Mouse (Mus musculus) right cerebral cortex, postnatal 36 days (tissue): ENCODE data around the gene Ulbp1.
"Not testable (repeated sequence)": the region's sequence is repeated elsewhere in the genome, so short reads cannot be mapped to it uniquely, and the experiment has no call there.

Source experiments
- DNase-seq, 2 experiments: peaks; one replicate each; pipeline ENCODE4 v3.0.0; 2022; ENCODE audit warnings: low spot score in 2 of 2, mixed read lengths in 1 of 2

Ulbp1 gene

GRCm38 (mm10) chr10:7473197-7473889 lies at the start of gene Ulbp1:
Ulbp1 (minus strand) TSS chr10:7473638.
- DNase-seq, result no peak

GRCm38 (mm10) chr10:7498180-7498579 lies 24.7 kb upstream of the Ulbp1 start:
- not testable (repeated sequence) for DNase-seq

GRCm38 (mm10) chr10:7492384-7492783 lies 18.9 kb upstream of the Ulbp1 start:
- not testable (repeated sequence) for DNase-seq

- DNase-seq, result no peak
Measured at GRCm38 (mm10) chr10:7483650-7484049, 10.2 kb upstream of the Ulbp1 start.

- DNase-seq, result not testable (repeated sequence)
Measured at GRCm38 (mm10) chr10:7474225-7474624, 787 bp upstream of the Ulbp1 start.

- DNase-seq, result no peak
Measured at GRCm38 (mm10) chr10:7471664-7472063, 1.8 kb downstream of the Ulbp1 start.

- DNase-seq, result no peak
Measured at GRCm38 (mm10) chr10:7470457-7470856, 3.0 kb downstream of the Ulbp1 start.

GRCm38 (mm10) chr10:7469716-7470414 lies 3.6 kb downstream of the Ulbp1 start:
- peak; percentile 20 to 26 for DNase-seq

- DNase-seq, result no peak
Measured at GRCm38 (mm10) chr10:7462006-7462405, 11.4 kb downstream of the Ulbp1 start.

GRCm38 (mm10) chr10:7438928-7439327 lies 34.5 kb downstream of the Ulbp1 start:
- no peak for DNase-seq

- DNase-seq, result no peak
Measured at GRCm38 (mm10) chr10:7393143-7394035, 80.0 kb downstream of the Ulbp1 start.

- DNase-seq, result no peak
Measured at GRCm38 (mm10) chr10:7391935-7392930, 81.2 kb downstream of the Ulbp1 start.

GRCm38 (mm10) chr10:7391561-7391934 lies 81.9 kb downstream of the Ulbp1 start:
- no peak for DNase-seq

GRCm38 (mm10) chr10:7391108-7391507 lies 82.3 kb downstream of the Ulbp1 start:
- no peak for DNase-seq
